Mouse (Mus musculus) midbrain, embryonic 12.5 days (tissue): ENCODE results near the gene Smoc1. TPM values are rescaled to one million over a fixed set of nuclear protein-coding genes. Genes with fewer than 3 reads are reported as not detected.

Experiments used
- ATAC-seq: fragments of 200-750 bp; cut with Nextera tagmentation; 2 replicates; pipeline ENCODE4 v1.8.0; 2017; ENCODE audit warnings: low read depth, moderate TSS enrichment, moderate library complexity; ENCODE audit not compliant: low FRiP score
- H3K27ac ChIP-seq: fragments of 300-500 bp; sonication (generic); replicated peaks from 2 replicates; pipeline ENCODE4 v1.5.1; 2016; ENCODE audit warnings: mild to moderate bottlenecking
- H3K27me3 ChIP-seq: fragments of 300-500 bp; sonication (generic); 2 replicates; pipeline ENCODE4 v1.6.1; 2016; ENCODE audit warnings: mild to moderate bottlenecking
- H3K36me3 ChIP-seq: fragments of 300-500 bp; sonication (generic); 2 replicates; pipeline ENCODE4 v1.6.1; 2016
- H3K4me1 ChIP-seq: fragments of 300-500 bp; sonication (generic); 2 replicates; pipeline ENCODE4 v1.6.1; 2016
- H3K4me2 ChIP-seq: fragments of 300-500 bp; sonication (generic); replicated peaks from 2 replicates; pipeline ENCODE4 v1.6.1; 2016; ENCODE audit warnings: mild to moderate bottlenecking, moderate library complexity
- H3K4me3 ChIP-seq: fragments of 300-500 bp; sonication (generic); 2 replicates; pipeline ENCODE4 v1.5.1; 2016; ENCODE audit warnings: mild to moderate bottlenecking
- H3K9ac ChIP-seq: fragments of 300-500 bp; sonication (generic); replicated peaks from 2 replicates; pipeline ENCODE4 v1.6.1; 2016; ENCODE audit warnings: mild to moderate bottlenecking, moderate library complexity
- H3K9me3 ChIP-seq: fragments of 300-500 bp; sonication (generic); 2 replicates; pipeline ENCODE4 v1.6.1; 2016; ENCODE audit warnings: mild to moderate bottlenecking
- WGBS: fragments of 180-500 bp; shearing (Covaris S2); methylation state at CpG from one replicate; pipeline ENCODE4 v1.1.7; 2016; 5-methylcytosine and 5-hydroxymethylcytosine counted together
- polyA plus RNA-seq: library from polyadenylated mRNA; unstranded; fragments of >200 nt; fragmentation: Nextera tagmentation; extraction: Ambion mirVana; gene quantifications from 2 replicates; pipeline ENCODE4 v1.2.1, GENCODE M21; 2016

Gene Smoc1
- polyA plus RNA-seq, 1 experiment from 2014 or later, result 32.0 TPM

DNA sequence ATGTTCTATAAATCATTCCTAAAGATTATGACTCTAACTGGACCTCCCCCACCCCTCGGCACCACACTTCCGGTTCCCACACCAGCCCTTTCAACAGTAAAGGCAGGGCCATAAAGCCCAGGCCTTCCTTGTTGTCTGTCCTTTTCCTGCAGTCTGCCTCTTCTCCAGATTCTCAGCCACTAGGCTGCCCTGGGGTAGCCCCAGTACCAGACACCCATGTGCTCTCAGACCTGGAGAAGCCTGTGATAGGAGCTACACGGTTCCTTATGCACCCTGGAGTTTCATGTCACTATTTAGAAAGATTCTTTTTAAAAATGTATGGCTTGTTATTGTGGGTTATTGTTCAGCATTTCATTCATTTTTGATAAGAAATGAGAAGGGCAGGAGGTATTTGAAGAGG is 133.8 kb downstream of the Smoc1 start:
- Histone ChIP-seq H3K4me3 (no peak overlapping the region), H3K27me3 (no peaks in the 10 kb centered on the region), H3K4me2 (no peak overlapping the region), H3K27ac (no peak overlapping the region), H3K9me3 (no peaks in the 10 kb centered on the region), H3K4me1 (no peaks in the 10 kb centered on the region), H3K36me3 (no peaks in the 10 kb centered on the region), H3K9ac (no peak overlapping the region)
- no peak for ATAC-seq
- WGBS, result 88% methylated on average over 3 of the region's 3 CpGs

- peaks cover under 1% of the 10 kb centered on the region for H3K4me1 ChIP-seq
- no peak for ATAC-seq
- H3K9ac ChIP-seq, result no peak overlapping the region
- no peaks in the 10 kb centered on the region for H3K9me3 ChIP-seq
- no peak overlapping the region for H3K4me3 ChIP-seq
- 60% methylated on average over 5 of the region's 5 CpGs for WGBS
- H3K4me2 ChIP-seq, result no peak overlapping the region
- H3K27ac ChIP-seq, result no peak overlapping the region
- no peaks in the 10 kb centered on the region for H3K36me3 ChIP-seq
- no peaks in the 10 kb centered on the region for H3K27me3 ChIP-seq
Measured at GRCm38 (mm10) chr12:81160831-81161230, 134.2 kb downstream of the Smoc1 start.

DNA sequence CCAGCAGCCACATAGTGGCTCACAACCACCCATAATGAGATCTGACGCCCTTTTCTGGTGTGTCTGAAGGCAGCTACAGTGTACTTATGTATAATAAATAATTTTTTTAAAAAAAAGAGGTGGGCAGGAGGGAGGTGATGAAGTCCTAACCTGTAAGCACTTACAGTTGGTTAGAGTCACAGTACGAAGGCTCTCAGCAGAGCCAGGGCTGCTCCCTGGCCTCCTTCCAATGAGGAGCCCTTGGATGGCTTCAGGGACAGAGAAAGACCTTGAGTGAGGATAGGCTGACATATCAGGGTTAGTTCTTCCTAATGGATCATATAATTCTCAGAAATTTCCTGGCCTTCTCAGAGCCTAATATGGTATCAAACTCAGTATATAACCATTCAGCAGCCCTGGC is 134.7 kb downstream of the Smoc1 start:
- Histone ChIP-seq H3K4me3 (no peak overlapping the region), H3K9me3 (no peaks in the 10 kb centered on the region), H3K9ac (no peak overlapping the region), H3K4me1 (peaks cover 5% of the 10 kb centered on the region), H3K4me2 (no peak overlapping the region), H3K27ac (no peak overlapping the region), H3K27me3 (no peaks in the 10 kb centered on the region), H3K36me3 (no peaks in the 10 kb centered on the region)
- no peak for ATAC-seq
- WGBS, result 91% methylated on average over 2 of the region's 2 CpGs

- Histone ChIP-seq H3K27ac (no peak overlapping the region), H3K4me2 (no peak overlapping the region), H3K4me1 (peaks cover 6% of the 10 kb centered on the region), H3K9ac (no peak overlapping the region), H3K9me3 (no peaks in the 10 kb centered on the region), H3K27me3 (no peaks in the 10 kb centered on the region), H3K4me3 (no peak overlapping the region), H3K36me3 (no peaks in the 10 kb centered on the region)
- 79% methylated on average over 3 of the region's 3 CpGs for WGBS
- ATAC-seq, result no peak
Measured at GRCm38 (mm10) chr12:81163131-81163530, 136.5 kb downstream of the Smoc1 start.

DNA sequence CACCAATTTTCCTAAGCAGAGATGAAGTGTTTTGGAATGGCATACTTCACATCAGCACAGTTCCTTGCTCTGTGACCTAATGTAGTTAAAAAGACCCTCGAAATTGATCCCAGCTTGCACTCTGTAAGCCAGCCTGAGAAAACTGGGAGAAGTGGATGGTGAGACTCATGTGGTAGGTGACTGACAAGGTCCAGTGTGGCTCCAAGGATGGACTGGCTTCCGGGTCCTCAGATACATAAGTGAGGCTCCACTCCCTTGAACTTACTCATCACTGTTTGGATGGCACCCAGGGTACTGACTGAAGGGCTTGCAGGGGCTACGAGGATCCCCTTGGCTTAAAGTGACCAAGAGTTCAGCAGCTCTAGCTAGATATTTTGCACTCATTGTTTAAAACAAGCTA is 137.0 kb downstream of the Smoc1 start:
- no peak overlapping the region for H3K9ac ChIP-seq
- H3K4me1 ChIP-seq, result peaks cover 6% of the 10 kb centered on the region
- H3K27me3 ChIP-seq, result no peaks in the 10 kb centered on the region
- H3K36me3 ChIP-seq, result no peaks in the 10 kb centered on the region
- no peak overlapping the region for H3K4me3 ChIP-seq
- no peak overlapping the region for H3K4me2 ChIP-seq
- no peak for ATAC-seq
- WGBS, result 94% methylated on average over 3 of the region's 3 CpGs
- H3K9me3 ChIP-seq, result no peaks in the 10 kb centered on the region
- no peak overlapping the region for H3K27ac ChIP-seq

GRCm38 (mm10) chr12:81166092-81166491 is 139.5 kb downstream of the Smoc1 start:
- H3K4me2 ChIP-seq, result no peak overlapping the region
- no peak overlapping the region for H3K9ac ChIP-seq
- no peak overlapping the region; the same call in 1 of the 2 replicates for H3K27ac ChIP-seq

DNA sequence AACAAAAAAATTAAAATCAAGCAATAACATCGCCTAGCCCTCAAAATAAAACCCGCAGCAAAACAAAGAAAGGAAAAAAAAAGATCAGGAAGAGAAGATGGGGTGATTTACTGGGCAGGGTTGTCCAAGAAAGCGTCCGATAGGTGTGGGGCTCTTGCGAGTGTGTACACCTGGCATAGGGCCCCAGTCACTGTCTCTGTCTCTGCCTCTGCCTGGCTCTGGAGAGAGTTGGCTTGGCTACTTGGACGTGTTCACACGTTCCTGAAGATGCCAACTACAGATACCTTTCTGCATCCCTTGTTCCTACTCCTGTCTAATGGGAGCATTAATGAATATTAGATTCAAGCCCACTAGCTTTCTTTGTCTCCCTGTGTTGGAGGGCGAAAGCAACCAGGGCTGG is 140.0 kb downstream of the Smoc1 start:
- no peak overlapping the region for H3K4me2 ChIP-seq
- WGBS, result 88% methylated on average over 8 of the region's 8 CpGs
- H3K27ac ChIP-seq, result no peak overlapping the region
- H3K4me3 ChIP-seq, result no peak overlapping the region
- no peak for ATAC-seq
- H3K9ac ChIP-seq, result no peak overlapping the region
- peaks cover 6% of the 10 kb centered on the region for H3K4me1 ChIP-seq
- no peaks in the 10 kb centered on the region for H3K27me3 ChIP-seq
- no peaks in the 10 kb centered on the region for H3K36me3 ChIP-seq
- no peaks in the 10 kb centered on the region for H3K9me3 ChIP-seq

More at GRCm38 (mm10) chr12:81166092-81166491, 139.5 kb downstream of the Smoc1 start:
- Histone ChIP-seq H3K4me3 (no peak overlapping the region), H3K4me1 (peaks cover 6% of the 10 kb centered on the region), H3K36me3 (no peaks in the 10 kb centered on the region), H3K9me3 (no peaks in the 10 kb centered on the region), H3K27me3 (no peaks in the 10 kb centered on the region)
- 23% methylated on average over 10 of the region's 10 CpGs for WGBS
- no peak for ATAC-seq

- 88% methylated on average over 9 of the region's 9 CpGs for WGBS
- H3K4me2 ChIP-seq, result no peak overlapping the region
- H3K36me3 ChIP-seq, result no peaks in the 10 kb centered on the region
- H3K27me3 ChIP-seq, result no peaks in the 10 kb centered on the region
- H3K9ac ChIP-seq, result no peak overlapping the region
- no peak overlapping the region for H3K27ac ChIP-seq
- no peak overlapping the region for H3K4me3 ChIP-seq
- H3K4me1 ChIP-seq, result peaks cover 6% of the 10 kb centered on the region
- no peak for ATAC-seq
- H3K9me3 ChIP-seq, result no peaks in the 10 kb centered on the region
Measured at GRCm38 (mm10) chr12:81167142-81167541, 140.5 kb downstream of the Smoc1 start.

DNA sequence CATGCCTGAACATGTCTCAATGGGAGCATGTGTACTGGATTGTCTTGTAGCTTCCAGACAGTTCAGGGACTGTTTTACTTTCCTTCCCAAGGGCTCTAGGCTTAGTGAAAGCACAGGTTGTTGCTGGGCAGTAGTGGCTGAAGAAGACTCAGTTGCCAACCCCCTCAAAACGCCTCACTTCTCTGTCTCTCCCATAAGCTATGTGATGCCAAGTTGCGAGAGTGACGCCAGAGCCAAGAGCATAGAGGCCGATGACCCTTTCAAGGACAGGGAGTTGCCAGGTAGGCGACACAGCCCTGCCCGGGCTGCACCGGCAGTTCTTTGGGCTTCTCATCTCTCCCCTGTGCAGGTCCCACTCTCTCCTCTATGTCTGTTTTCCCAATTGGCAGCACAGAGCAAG is 141.4 kb downstream of the Smoc1 start:
- no peaks in the 10 kb centered on the region for H3K9me3 ChIP-seq
- ATAC-seq, result no peak
- no peak overlapping the region for H3K4me2 ChIP-seq

DNA sequence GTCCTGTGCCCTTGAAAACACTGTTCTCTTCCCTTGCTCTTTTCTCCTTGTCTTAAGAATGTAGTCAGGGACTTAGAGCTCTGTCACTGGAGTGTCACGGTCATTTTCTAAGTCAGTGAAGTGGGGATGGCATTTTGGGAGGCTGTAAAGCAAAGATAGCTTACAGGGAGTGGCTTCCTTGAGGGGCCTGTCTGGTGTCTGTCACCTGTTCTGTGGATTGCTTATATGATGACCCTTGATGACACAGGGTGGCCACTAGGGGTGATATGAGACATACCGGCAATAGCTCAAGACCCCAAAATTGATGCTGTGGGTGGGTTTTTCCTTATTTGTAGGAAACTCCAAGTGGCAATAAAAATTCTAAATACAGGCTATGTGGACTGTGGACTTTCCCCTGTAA is 141.9 kb downstream of the Smoc1 start:
- no peaks in the 10 kb centered on the region for H3K36me3 ChIP-seq
- H3K27me3 ChIP-seq, result no peaks in the 10 kb centered on the region
- WGBS, result 74% methylated on average over 2 of the region's 2 CpGs
- H3K4me2 ChIP-seq, result no peak overlapping the region
- H3K27ac ChIP-seq, result no peak overlapping the region
- H3K9ac ChIP-seq, result no peak overlapping the region
- H3K9me3 ChIP-seq, result no peaks in the 10 kb centered on the region
- H3K4me1 ChIP-seq, result peaks cover 6% of the 10 kb centered on the region
- ATAC-seq, result no peak
- H3K4me3 ChIP-seq, result no peak overlapping the region

More for the DNA sequence above, 141.4 kb downstream of the Smoc1 start:
- Histone ChIP-seq H3K4me3 (no peak overlapping the region), H3K4me1 (peaks cover 6% of the 10 kb centered on the region), H3K9ac (no peak overlapping the region), H3K36me3 (no peaks in the 10 kb centered on the region), H3K27me3 (no peaks in the 10 kb centered on the region), H3K27ac (no peak overlapping the region)
- WGBS, result 97% methylated on average over 7 of the region's 7 CpGs

DNA sequence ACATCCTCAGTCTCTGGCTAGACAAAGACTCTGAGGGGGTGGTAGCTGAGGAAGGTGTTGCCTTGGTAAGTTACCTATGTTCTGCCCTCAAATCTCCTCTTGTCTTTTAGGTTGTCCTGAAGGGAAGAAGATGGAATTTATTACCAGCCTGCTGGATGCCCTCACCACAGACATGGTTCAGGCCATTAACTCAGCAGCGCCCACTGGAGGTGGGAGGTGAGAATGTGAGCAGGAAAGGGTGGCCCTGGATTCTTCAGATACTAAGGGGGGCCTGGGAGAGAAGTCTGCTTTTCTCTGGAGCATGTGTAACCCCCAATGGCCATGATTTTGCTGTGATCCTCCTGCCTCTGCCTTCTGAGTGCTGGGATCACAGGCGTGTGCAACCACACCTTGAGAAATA is 143.5 kb downstream of the Smoc1 start:
- Histone ChIP-seq H3K4me2 (no peak overlapping the region), H3K27me3 (no peaks in the 10 kb centered on the region), H3K9me3 (no peaks in the 10 kb centered on the region), H3K27ac (no peak overlapping the region), H3K4me3 (no peak overlapping the region), H3K4me1 (peaks cover 6% of the 10 kb centered on the region), H3K36me3 (no peaks in the 10 kb centered on the region), H3K9ac (no peak overlapping the region)
- no peak for ATAC-seq
- whole genome bisulfite sequencing, result 89% methylated on average over 2 of the region's 2 CpGs

DNA sequence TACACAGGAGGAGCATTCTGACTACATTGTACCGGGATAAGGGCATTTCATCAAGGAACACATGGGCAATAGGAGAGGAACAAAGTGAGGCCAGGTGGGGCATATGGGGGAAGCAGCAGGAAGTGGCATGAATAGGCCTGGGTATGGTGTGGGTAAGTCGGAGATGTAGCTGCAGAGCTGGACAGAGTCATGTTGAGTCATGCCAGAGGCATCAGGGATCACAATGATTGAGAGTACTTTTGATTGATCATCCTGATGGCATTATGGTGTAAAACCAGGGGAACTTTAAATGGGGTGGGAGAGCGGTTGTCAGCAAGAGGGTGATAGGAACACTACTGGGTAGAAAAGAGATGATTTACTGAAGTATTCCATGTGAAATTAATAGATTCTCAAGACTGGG is 146.4 kb downstream of the Smoc1 start:
- no peak overlapping the region for H3K9ac ChIP-seq
- H3K4me2 ChIP-seq, result no peak overlapping the region
- H3K4me1 ChIP-seq, result no peaks in the 10 kb centered on the region
- H3K9me3 ChIP-seq, result no peaks in the 10 kb centered on the region
- no peaks in the 10 kb centered on the region for H3K36me3 ChIP-seq
- 90% methylated on average over 3 of the region's 3 CpGs for WGBS
- H3K4me3 ChIP-seq, result no peak overlapping the region
- H3K27ac ChIP-seq, result no peak overlapping the region
- no peaks in the 10 kb centered on the region for H3K27me3 ChIP-seq
- ATAC-seq, result no peak

DNA sequence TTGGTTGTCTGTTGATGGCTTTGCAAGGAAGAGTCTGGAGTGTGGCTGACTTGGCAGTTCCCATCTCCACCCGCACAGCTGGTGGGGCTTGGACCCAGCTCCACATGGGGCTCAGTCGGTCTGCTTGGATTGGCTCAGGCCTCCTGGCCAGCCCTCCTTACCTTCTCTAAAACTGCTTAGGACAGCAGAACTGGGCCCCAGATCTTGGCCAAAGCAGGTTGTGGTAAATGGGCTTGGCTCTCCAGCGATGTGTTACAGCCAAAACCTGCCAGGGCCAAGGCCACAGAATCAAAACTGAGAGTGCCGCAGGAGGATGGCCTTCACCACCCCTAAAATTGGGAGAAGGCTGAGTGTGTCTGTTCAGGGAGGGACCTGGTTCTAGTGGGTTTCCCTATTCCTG is 147.3 kb downstream of the Smoc1 start:
- Histone ChIP-seq H3K4me3 (no peak overlapping the region), H3K4me1 (no peaks in the 10 kb centered on the region), H3K27me3 (no peaks in the 10 kb centered on the region), H3K9me3 (no peaks in the 10 kb centered on the region), H3K27ac (no peak overlapping the region), H3K36me3 (no peaks in the 10 kb centered on the region), H3K4me2 (no peak overlapping the region), H3K9ac (no peak overlapping the region)
- no peak for ATAC-seq
- 91% methylated on average over 4 of the region's 4 CpGs for WGBS
